Mouse (Mus musculus) left cerebral cortex, postnatal 4 days (tissue): Measurements from ENCODE around the gene Zfyve28. TPM values are rescaled to one million over a fixed set of nuclear protein-coding genes. Genes with fewer than 3 reads are reported as not detected.

Source experiments
- total RNA-seq, 2 experiments: library from RNA; stranded (reverse); gene quantifications; 2 replicates each; pipeline ENCODE4 v1.2.3; 2021

Zfyve28 gene
- total RNA-seq, 2 experiments from 2014 or later, result 18.7 to 19.9 TPM

Other genes with a start within 250 kb of the Zfyve28 start
- gene Poln, start 119.0 kb downstream of the Zfyve28 start, total RNA-seq, result 1 to 10 TPM in 1 of 2 experiments, under 1 TPM in 1; 0.68 to 1.7 TPM
- gene Haus3, start 118.9 kb downstream of the Zfyve28 start, total RNA-seq, result 1 to 10 TPM; 5.8 to 7.4 TPM
- gene Mxd4, start 100.7 kb downstream of the Zfyve28 start, total RNA-seq, result 10 to 100 TPM; 60.6 to 65.7 TPM
- gene Cfap99, start 151 bp upstream of the Zfyve28 start, total RNA-seq, result under 1 TPM; 0.30 to 0.38 TPM
- 100 to 1,000 TPM; 102 to 103 TPM for gene Rnf4, start 47.8 kb upstream of the Zfyve28 start, total RNA-seq
- 10 to 100 TPM; 62.9 to 63.4 TPM for gene Fam193a, start 81.5 kb upstream of the Zfyve28 start, total RNA-seq
- 10 to 100 TPM; 11.4 to 12.5 TPM for gene Tnip2, start 225.5 kb upstream of the Zfyve28 start, total RNA-seq
- gene Sh3bp2, start 237.4 kb upstream of the Zfyve28 start, total RNA-seq, result 10 to 100 TPM; 28.9 to 29.7 TPM